Mouse (Mus musculus): ENCODE data around the gene Mfsd14a. TPM values are rescaled to one million over a fixed set of nuclear protein-coding genes. Genes with fewer than 3 reads are reported as not detected.

The Mfsd14a gene
- polyA plus RNA-seq, 1 experiment from 2014 or later: 102 TPM

DNA sequence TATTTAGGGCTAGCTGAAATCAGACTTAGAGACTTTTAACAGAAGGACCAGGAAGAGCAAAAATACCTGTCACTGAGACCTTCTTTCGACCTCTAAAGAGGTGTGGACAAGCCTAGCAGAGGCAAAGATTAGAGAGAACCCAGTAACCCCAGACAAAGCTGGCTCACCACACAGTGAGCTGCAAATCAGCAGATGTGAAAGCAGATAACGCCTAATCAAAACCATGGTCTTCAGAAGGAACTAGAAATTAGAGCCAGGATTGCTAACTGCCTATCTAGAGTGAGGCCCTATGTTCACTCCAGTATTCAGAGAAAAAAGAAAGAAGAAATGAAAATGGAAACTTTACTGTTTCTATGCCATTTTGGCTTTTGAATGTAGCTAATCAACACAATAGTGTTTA, 20.1 kb downstream of the Mfsd14a start:
- no peak for ATAC-seq (ENCODE audit: insufficient number of reproducible peaks, insufficient read depth, low FRiP score, low read depth)
- Histone ChIP-seq H3K4me1 (ENCODE audit: control insufficient read depth, insufficient read depth, low read length) (no peaks in the 10 kb centered on the region), H3K27me3 (ENCODE audit: control insufficient read depth, insufficient read depth, low read length) (no peaks in the 10 kb centered on the region), H3K4me3 (ENCODE audit: low read depth, low read length) (no peak overlapping the region), H3K9ac (replicated peaks; ENCODE audit: low read depth, low read length) (no peak overlapping the region), H3K4me2 (replicated peaks; ENCODE audit: low read depth, low read length) (no peak overlapping the region), H3K27ac (ENCODE audit: low read length) (no peak overlapping the region), H3K36me3 (ENCODE audit: control insufficient read depth, insufficient read depth, low read length) (peaks cover 86% of the 10 kb centered on the region), H3K9me3 (ENCODE audit: control insufficient read depth, low read depth, low read length) (no peaks in the 10 kb centered on the region)
- WGBS: 93% methylated on average over 2 of the region's 2 CpGs

DNA sequence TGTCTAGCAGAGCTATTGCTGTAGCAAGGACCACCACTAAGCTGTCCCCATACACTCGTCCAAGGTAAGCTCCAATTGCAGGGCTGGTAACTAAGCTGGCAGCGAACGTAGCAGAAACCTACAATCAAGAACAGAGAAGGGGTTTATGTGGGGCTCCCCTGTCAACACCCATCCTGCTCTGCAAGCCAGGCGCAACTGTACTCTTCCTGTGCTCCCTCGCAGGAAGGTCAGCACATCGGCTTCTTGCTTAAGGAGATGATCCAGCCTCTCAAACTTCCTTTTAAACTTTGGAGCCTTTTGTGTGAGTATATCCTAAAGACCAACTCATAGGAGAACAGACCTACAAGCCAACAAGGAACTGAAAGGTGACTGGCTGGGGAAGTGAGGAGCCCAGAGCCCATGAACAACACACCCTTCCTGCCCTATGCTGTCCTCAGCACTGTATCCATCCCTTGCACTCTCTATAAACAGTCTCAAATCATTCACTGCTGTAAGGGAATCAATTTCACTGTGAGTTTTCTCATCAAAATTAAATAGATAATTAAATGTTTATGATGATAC, 20.6 kb downstream of the Mfsd14a start:
- Histone ChIP-seq H3K9ac (replicated peaks; ENCODE audit: low read depth, low read length) (no peak overlapping the region), H3K4me1 (ENCODE audit: control insufficient read depth, insufficient read depth, low read length) (no peaks in the 10 kb centered on the region), H3K4me3 (ENCODE audit: low read depth, low read length) (no peak overlapping the region), H3K4me2 (replicated peaks; ENCODE audit: low read depth, low read length) (no peak overlapping the region), H3K9me3 (ENCODE audit: control insufficient read depth, low read depth, low read length) (no peaks in the 10 kb centered on the region), H3K27me3 (ENCODE audit: control insufficient read depth, insufficient read depth, low read length) (no peaks in the 10 kb centered on the region), H3K36me3 (ENCODE audit: control insufficient read depth, insufficient read depth, low read length) (peaks cover 89% of the 10 kb centered on the region), H3K27ac (ENCODE audit: low read length) (no peak overlapping the region)
- 94% methylated on average over 6 of the region's 6 CpGs for WGBS
- no peak for ATAC-seq (ENCODE audit: insufficient number of reproducible peaks, insufficient read depth, low FRiP score, low read depth)

DNA sequence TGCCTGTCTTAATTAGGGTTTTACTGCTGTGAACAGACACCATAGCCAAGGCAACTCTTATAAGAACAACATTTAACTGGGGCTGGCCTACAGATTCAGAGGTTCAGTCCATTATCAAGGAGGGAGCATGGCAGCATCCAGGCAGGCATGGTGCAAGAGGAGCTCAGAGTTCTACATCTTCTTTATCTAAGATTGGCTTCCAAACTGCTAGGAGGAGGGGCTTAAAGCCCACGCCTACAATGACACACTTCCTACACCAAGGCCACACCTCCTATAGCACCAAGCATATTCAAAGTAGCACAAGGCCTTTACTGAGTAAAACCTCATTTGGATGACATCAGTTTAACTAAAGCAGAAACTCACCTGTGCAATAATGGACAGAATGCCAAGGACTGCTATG, 22.5 kb downstream of the Mfsd14a start:
- H3K27ac ChIP-seq (ENCODE audit: low read length): no peak overlapping the region
- peaks cover 85% of the 10 kb centered on the region for H3K36me3 ChIP-seq (ENCODE audit: control insufficient read depth, insufficient read depth, low read length)
- WGBS: 94% methylated on average over 1 of the region's 1 CpGs
- H3K4me2 ChIP-seq (replicated peaks; ENCODE audit: low read depth, low read length): no peak overlapping the region
- H3K4me3 ChIP-seq (ENCODE audit: low read depth, low read length): no peak overlapping the region
- no peaks in the 10 kb centered on the region for H3K27me3 ChIP-seq (ENCODE audit: control insufficient read depth, insufficient read depth, low read length)
- ATAC-seq (ENCODE audit: insufficient number of reproducible peaks, insufficient read depth, low FRiP score, low read depth): no peak
- no peak overlapping the region for H3K9ac ChIP-seq (replicated peaks; ENCODE audit: low read depth, low read length)
- H3K9me3 ChIP-seq (ENCODE audit: control insufficient read depth, low read depth, low read length): no peaks in the 10 kb centered on the region
- no peaks in the 10 kb centered on the region for H3K4me1 ChIP-seq (ENCODE audit: control insufficient read depth, insufficient read depth, low read length)

DNA sequence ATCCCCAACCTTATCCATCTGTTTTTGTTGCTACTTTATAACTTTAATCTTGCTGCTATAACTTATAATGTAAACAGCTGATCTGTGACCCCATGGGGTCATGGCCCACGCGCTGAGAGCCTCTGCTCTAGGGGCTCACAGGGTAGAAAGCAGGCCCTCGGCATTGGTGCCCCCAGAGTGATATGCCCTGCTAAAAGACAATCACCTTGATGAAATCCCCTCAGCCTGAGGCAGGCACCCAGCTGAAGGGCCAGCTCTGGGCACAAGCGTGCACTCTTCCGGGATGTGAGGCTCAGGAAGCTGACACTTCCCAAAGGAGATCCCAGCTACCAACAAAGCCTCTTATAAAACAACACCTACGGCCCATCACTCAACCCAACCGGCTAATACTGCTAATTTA, 23.9 kb downstream of the Mfsd14a start:
- H3K4me3 ChIP-seq (ENCODE audit: low read depth, low read length): no peak overlapping the region
- H3K27me3 ChIP-seq (ENCODE audit: control insufficient read depth, insufficient read depth, low read length): no peaks in the 10 kb centered on the region
- peaks cover 87% of the 10 kb centered on the region for H3K36me3 ChIP-seq (ENCODE audit: control insufficient read depth, insufficient read depth, low read length)
- H3K27ac ChIP-seq (ENCODE audit: low read length): no peak overlapping the region
- no peaks in the 10 kb centered on the region for H3K4me1 ChIP-seq (ENCODE audit: control insufficient read depth, insufficient read depth, low read length)
- H3K9ac ChIP-seq (replicated peaks; ENCODE audit: low read depth, low read length): no peak overlapping the region
- no peak for ATAC-seq (ENCODE audit: insufficient number of reproducible peaks, insufficient read depth, low FRiP score, low read depth)
- H3K4me2 ChIP-seq (replicated peaks; ENCODE audit: low read depth, low read length): no peak overlapping the region
- WGBS: 84% methylated on average over 7 of the region's 7 CpGs
- H3K9me3 ChIP-seq (ENCODE audit: control insufficient read depth, low read depth, low read length): no peaks in the 10 kb centered on the region

GRCm38 (mm10) chr3:116637693-116638476, 24.6 kb downstream of the Mfsd14a start:
- Histone ChIP-seq H3K9me3 (ENCODE audit: control insufficient read depth, low read depth, low read length) (no peaks in the 10 kb centered on the region), H3K4me1 (ENCODE audit: control insufficient read depth, insufficient read depth, low read length) (no peaks in the 10 kb centered on the region), H3K4me3 (ENCODE audit: low read depth, low read length) (no peak overlapping the region), H3K27me3 (ENCODE audit: control insufficient read depth, insufficient read depth, low read length) (no peaks in the 10 kb centered on the region), H3K36me3 (ENCODE audit: control insufficient read depth, insufficient read depth, low read length) (peaks cover 85% of the 10 kb centered on the region), H3K27ac (ENCODE audit: low read length) (no peak overlapping the region), H3K4me2 (replicated peaks; ENCODE audit: low read depth, low read length) (no peak overlapping the region), H3K9ac (replicated peaks; ENCODE audit: low read depth, low read length) (no peak overlapping the region)
- WGBS: 83% methylated on average over 9 of the region's 9 CpGs
- no peak for ATAC-seq (ENCODE audit: insufficient number of reproducible peaks, insufficient read depth, low FRiP score, low read depth)

- Histone ChIP-seq H3K4me3 (ENCODE audit: low read depth, low read length) (no peak overlapping the region), H3K9ac (replicated peaks; ENCODE audit: low read depth, low read length) (no peak overlapping the region), H3K4me2 (replicated peaks; ENCODE audit: low read depth, low read length) (no peak overlapping the region), H3K36me3 (ENCODE audit: control insufficient read depth, insufficient read depth, low read length) (peaks cover 76% of the 10 kb centered on the region), H3K9me3 (ENCODE audit: control insufficient read depth, low read depth, low read length) (no peaks in the 10 kb centered on the region), H3K27ac (ENCODE audit: low read length) (peak overlapping the region; percentile 27; the same call in 1 of the 2 replicates), H3K27me3 (ENCODE audit: control insufficient read depth, insufficient read depth, low read length) (no peaks in the 10 kb centered on the region), H3K4me1 (ENCODE audit: control insufficient read depth, insufficient read depth, low read length) (no peaks in the 10 kb centered on the region)
- 51% methylated on average over 5 of the region's 5 CpGs for WGBS
- ATAC-seq (ENCODE audit: insufficient number of reproducible peaks, insufficient read depth, low FRiP score, low read depth): no peak
Observed at GRCm38 (mm10) chr3:116635799-116636198, 26.7 kb downstream of the Mfsd14a start.

DNA sequence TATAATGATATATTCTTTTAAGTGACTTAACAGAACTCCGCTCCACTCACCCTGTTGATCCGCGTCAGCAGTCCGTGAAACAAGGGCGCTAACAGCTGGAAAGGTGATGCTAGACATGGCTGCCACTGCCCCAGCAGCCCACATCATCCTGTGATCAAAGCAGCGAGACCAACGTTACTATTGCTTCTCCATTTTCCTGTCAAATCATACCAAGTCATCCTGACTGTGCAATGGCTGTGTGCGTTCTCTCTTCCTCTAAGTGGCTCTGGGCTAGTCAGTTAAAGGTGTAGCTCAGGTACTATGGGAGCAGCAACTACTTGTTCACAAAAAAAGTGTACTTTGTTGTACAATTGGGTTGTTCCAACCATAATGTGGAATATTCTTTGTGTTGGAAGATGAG, 27.6 kb downstream of the Mfsd14a start:
- no peaks in the 10 kb centered on the region for H3K4me1 ChIP-seq (ENCODE audit: control insufficient read depth, insufficient read depth, low read length)
- H3K9ac ChIP-seq (replicated peaks; ENCODE audit: low read depth, low read length): no peak overlapping the region
- no peak for ATAC-seq (ENCODE audit: insufficient number of reproducible peaks, insufficient read depth, low FRiP score, low read depth)
- H3K4me3 ChIP-seq (ENCODE audit: low read depth, low read length): no peak overlapping the region
- peaks cover 75% of the 10 kb centered on the region for H3K36me3 ChIP-seq (ENCODE audit: control insufficient read depth, insufficient read depth, low read length)
- no peak overlapping the region for H3K4me2 ChIP-seq (replicated peaks; ENCODE audit: low read depth, low read length)
- no peak overlapping the region for H3K27ac ChIP-seq (ENCODE audit: low read length)
- 92% methylated on average over 8 of the region's 8 CpGs for WGBS
- H3K27me3 ChIP-seq (ENCODE audit: control insufficient read depth, insufficient read depth, low read length): no peaks in the 10 kb centered on the region
- no peaks in the 10 kb centered on the region for H3K9me3 ChIP-seq (ENCODE audit: control insufficient read depth, low read depth, low read length)

DNA sequence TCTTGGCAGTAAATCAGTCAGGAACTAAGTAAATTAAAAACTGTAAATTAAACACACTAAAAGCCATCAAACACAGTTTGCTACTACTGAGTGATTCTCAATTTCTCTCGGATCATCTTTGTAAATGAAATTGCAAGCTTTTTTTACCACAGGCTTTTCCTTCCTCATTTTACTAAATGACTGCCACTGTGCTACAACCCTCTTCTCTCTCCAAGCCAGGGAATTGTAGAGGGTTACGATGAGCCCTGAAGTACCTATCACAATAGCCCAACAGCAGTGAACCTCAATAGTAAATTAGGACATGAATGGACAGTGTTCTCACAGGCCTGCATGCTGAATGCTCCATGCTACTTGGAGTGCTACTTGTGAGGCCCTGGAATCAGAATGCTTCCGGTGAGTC, 28.4 kb downstream of the Mfsd14a start:
- Histone ChIP-seq H3K36me3 (ENCODE audit: control insufficient read depth, insufficient read depth, low read length) (peaks cover 67% of the 10 kb centered on the region), H3K27me3 (ENCODE audit: control insufficient read depth, insufficient read depth, low read length) (no peaks in the 10 kb centered on the region), H3K4me3 (ENCODE audit: low read depth, low read length) (no peak overlapping the region), H3K9ac (replicated peaks; ENCODE audit: low read depth, low read length) (no peak overlapping the region), H3K4me2 (replicated peaks; ENCODE audit: low read depth, low read length) (no peak overlapping the region), H3K9me3 (ENCODE audit: control insufficient read depth, low read depth, low read length) (no peaks in the 10 kb centered on the region), H3K4me1 (ENCODE audit: control insufficient read depth, insufficient read depth, low read length) (no peaks in the 10 kb centered on the region), H3K27ac (ENCODE audit: low read length) (no peak overlapping the region)
- 96% methylated on average over 3 of the region's 3 CpGs for WGBS
- no peak for ATAC-seq (ENCODE audit: insufficient number of reproducible peaks, insufficient read depth, low FRiP score, low read depth)

Data from stomach, embryonic 14.5 days (tissue).